Mouse (Mus musculus) heart, embryonic 11.5 days (tissue): ENCODE data around the gene 1110051M20Rik. TPM values are rescaled to one million over a fixed set of nuclear protein-coding genes. Genes with fewer than 3 reads are reported as not detected.
"Not testable (repeated sequence)": the region's sequence is repeated elsewhere in the genome, so short reads cannot be mapped to it uniquely, and the experiment has no call there.

Source experiments
- ATAC-seq: fragments of 200-750 bp; cut with Nextera tagmentation; replicated peaks from 2 replicates; pipeline ENCODE4 v1.8.0; 2017; ENCODE audit warnings: moderate library complexity; ENCODE audit not compliant: insufficient number of reproducible peaks, low FRiP score, low TSS enrichment
- H3K27ac ChIP-seq: fragments of 300-500 bp; sonication (generic); 2 replicates; pipeline ENCODE4 v1.5.1; 2014; ENCODE audit warnings: mild to moderate bottlenecking, low read depth, low read length
- H3K27me3 ChIP-seq: fragments of 300-500 bp; sonication (generic); 2 replicates; pipeline ENCODE4 v1.6.1; 2014; ENCODE audit warnings: mild to moderate bottlenecking, low read length, mixed read lengths; ENCODE audit not compliant: control insufficient read depth, insufficient read depth
- H3K36me3 ChIP-seq: fragments of 300-500 bp; sonication (generic); 2 replicates; pipeline ENCODE4 v1.6.1; 2014; ENCODE audit warnings: mild to moderate bottlenecking, low read length, moderate library complexity, mixed read lengths; ENCODE audit not compliant: control insufficient read depth, insufficient read depth
- H3K4me1 ChIP-seq: fragments of 300-500 bp; sonication (generic); 2 replicates; pipeline ENCODE4 v1.6.1; 2014; ENCODE audit warnings: low read length; ENCODE audit not compliant: control insufficient read depth, insufficient read depth
- H3K4me2 ChIP-seq: fragments of 300-500 bp; sonication (generic); 2 replicates; pipeline ENCODE4 v1.6.1; 2014; ENCODE audit warnings: mild to moderate bottlenecking, moderate library complexity
- H3K4me3 ChIP-seq: fragments of 300-500 bp; sonication (generic); 2 replicates; pipeline ENCODE4 v1.5.1; 2014; ENCODE audit warnings: low read depth, low read length
- H3K9ac ChIP-seq: fragments of 300-500 bp; sonication (generic); 2 replicates; pipeline ENCODE4 v1.6.1; 2014; ENCODE audit warnings: mild to moderate bottlenecking, low read depth, low read length, moderate library complexity
- H3K9me3 ChIP-seq: fragments of 300-500 bp; sonication (generic); replicated peaks from 2 replicates; pipeline ENCODE4 v1.6.1; 2016; ENCODE audit warnings: low read length; ENCODE audit not compliant: control insufficient read depth
- WGBS: fragments of 180-500 bp; shearing (Covaris S2); extraction: QIAGEN DNeasy Blood & Tissue Kit; methylation state at CpG from one replicate; pipeline ENCODE4 v1.1.7; 2014; ENCODE audit not compliant: insufficient replicate concordance; 5-methylcytosine and 5-hydroxymethylcytosine counted together
- polyA plus RNA-seq: library from polyadenylated mRNA; unstranded; fragments of >200 nt; fragmentation: Nextera tagmentation; extraction: Ambion mirVana; gene quantifications from 2 replicates; pipeline ENCODE4 v1.2.1, GENCODE M21; 2014

The 1110051M20Rik gene
- polyA plus RNA-seq: 43.9 and 47.4 TPM in 2 replicates

GRCm38 (mm10) chr2:91444286-91444892, at the start of gene 1110051M20Rik:
1110051M20Rik (minus strand) TSS chr2:91444704.
- Histone ChIP-seq H3K36me3 (no peaks in the 10 kb centered on the region), H3K9ac (peak within 1 kb of the TSS; percentile 66), H3K4me2 (peak within 1 kb of the TSS; percentile 74), H3K27ac (no peak within 1 kb of the TSS), H3K9me3 (no peaks in the 10 kb centered on the region), H3K4me3 (peak within 1 kb of the TSS; percentile 66), H3K27me3 (no peaks in the 10 kb centered on the region), H3K4me1 (no peaks in the 10 kb centered on the region)
- ATAC-seq: peak; percentile 73; the same call in 1 of the 2 replicates
- WGBS: under 1% methylated on average over 19 of the region's 19 CpGs

DNA sequence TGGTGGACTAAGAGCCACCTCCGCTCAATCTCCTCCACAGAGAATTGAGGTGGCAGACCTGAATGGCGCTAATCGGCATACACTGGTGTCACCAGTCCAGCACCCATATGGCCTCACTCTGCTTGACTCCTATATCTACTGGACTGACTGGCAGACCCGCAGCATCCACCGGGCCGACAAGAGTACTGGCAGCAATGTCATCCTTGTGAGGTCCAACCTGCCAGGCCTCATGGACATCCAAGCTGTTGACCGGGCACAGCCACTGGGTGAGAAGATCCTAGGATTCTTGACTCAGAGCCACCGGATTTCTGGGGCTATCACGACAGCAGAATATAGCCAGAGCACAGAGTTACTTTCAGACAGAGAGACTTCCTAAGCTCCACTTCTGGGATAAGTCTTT, 49.5 kb upstream of the 1110051M20Rik start:
- ATAC-seq: no peak
- WGBS: 92% methylated on average over 9 of the region's 9 CpGs
- Histone ChIP-seq H3K4me3 (no peak overlapping the region), H3K27me3 (no peaks in the 10 kb centered on the region), H3K27ac (no peak overlapping the region), H3K36me3 (peaks cover 14% of the 10 kb centered on the region), H3K4me2 (no peak overlapping the region), H3K4me1 (no peaks in the 10 kb centered on the region), H3K9ac (no peak overlapping the region), H3K9me3 (no peaks in the 10 kb centered on the region)

DNA sequence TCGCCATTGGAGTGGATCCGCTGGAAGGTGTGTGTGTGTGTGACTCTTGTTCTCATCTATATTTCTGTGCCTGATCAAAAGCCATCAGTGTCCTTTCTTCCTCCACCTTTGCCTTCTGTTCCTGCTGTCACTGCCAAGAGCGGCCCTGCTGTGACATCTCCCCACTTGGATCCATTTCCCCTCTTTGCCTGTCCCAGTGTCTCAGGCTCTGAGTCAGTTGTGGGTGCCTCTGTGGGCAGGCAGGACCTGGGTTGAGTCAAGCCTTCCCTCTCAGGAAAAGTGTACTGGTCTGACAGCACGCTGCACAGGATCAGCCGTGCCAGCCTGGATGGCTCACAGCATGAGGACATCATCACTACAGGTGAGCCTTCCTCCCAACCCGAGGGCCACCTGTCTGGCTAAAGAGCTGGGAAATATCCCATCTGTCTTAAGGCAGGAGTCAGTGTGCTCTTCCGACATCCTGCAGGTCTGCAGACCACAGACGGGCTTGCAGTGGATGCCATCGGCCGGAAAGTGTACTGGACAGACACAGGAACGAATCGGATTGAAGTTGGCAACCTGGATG, 47.6 kb upstream of the 1110051M20Rik start:
- no peak overlapping the region for H3K27ac ChIP-seq
- H3K9ac ChIP-seq: no peak overlapping the region
- H3K27me3 ChIP-seq: no peaks in the 10 kb centered on the region
- no peaks in the 10 kb centered on the region for H3K4me1 ChIP-seq
- H3K4me2 ChIP-seq: no peak overlapping the region
- ATAC-seq: no peak
- H3K36me3 ChIP-seq: peaks cover 17% of the 10 kb centered on the region
- H3K9me3 ChIP-seq: no peaks in the 10 kb centered on the region
- WGBS: 87% methylated on average over 12 of the region's 12 CpGs
- H3K4me3 ChIP-seq: no peak overlapping the region

DNA sequence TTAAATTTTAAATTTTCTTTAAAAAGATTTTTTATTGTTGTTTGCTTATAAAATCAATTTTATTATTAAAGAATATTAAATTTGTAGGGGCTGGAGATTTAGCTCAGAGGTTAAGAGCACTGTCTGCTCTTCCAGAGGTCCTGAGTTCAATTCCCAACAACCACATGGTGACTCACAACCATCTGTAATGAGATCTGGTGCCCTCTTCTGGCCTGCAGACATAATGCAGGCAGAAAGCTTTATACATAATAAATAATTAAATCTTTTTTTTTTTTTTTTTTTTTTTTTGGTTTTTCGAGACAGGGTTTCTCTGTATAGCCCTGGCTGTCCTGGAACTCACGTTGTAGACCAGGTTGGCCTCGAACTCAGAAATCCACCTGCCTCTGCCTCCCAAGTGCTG, 42.8 kb upstream of the 1110051M20Rik start:
- not testable (repeated sequence) for H3K4me3 ChIP-seq, H3K27me3 ChIP-seq, H3K4me2 ChIP-seq, ATAC-seq, H3K9me3 ChIP-seq, H3K4me1 ChIP-seq, H3K9ac ChIP-seq, H3K27ac ChIP-seq
- 72% methylated on average over 3 of the region's 3 CpGs for WGBS
- peaks cover 22% of the 10 kb centered on the region for H3K36me3 ChIP-seq

- H3K27me3 ChIP-seq: no peaks in the 10 kb centered on the region
- ATAC-seq: no peak
- no peak overlapping the region for H3K4me2 ChIP-seq
- no peak overlapping the region for H3K27ac ChIP-seq
- no peak overlapping the region for H3K4me3 ChIP-seq
- H3K9ac ChIP-seq: no peak overlapping the region
- no peaks in the 10 kb centered on the region for H3K9me3 ChIP-seq
- 62% methylated on average over 6 of the region's 6 CpGs for WGBS
- H3K36me3 ChIP-seq: peaks cover 20% of the 10 kb centered on the region; the same call in 1 of the 2 replicates
- H3K4me1 ChIP-seq: no peaks in the 10 kb centered on the region
These were observed 40.8 kb upstream of the 1110051M20Rik start for GRCm38 (mm10) chr2:91485256-91485655.

GRCm38 (mm10) chr2:91484698-91485097, 40.2 kb upstream of the 1110051M20Rik start:
- H3K27ac ChIP-seq: no peak overlapping the region
- no peak for ATAC-seq
- H3K9me3 ChIP-seq: no peaks in the 10 kb centered on the region
- H3K4me1 ChIP-seq: no peaks in the 10 kb centered on the region
- no peak overlapping the region for H3K9ac ChIP-seq
- no peaks in the 10 kb centered on the region for H3K27me3 ChIP-seq
- WGBS: 79% methylated on average over 4 of the region's 4 CpGs
- H3K36me3 ChIP-seq: peaks cover 20% of the 10 kb centered on the region; the same call in 1 of the 2 replicates
- H3K4me3 ChIP-seq: no peak overlapping the region
- H3K4me2 ChIP-seq: no peak overlapping the region

- no peak for ATAC-seq
These were observed 36.5 kb upstream of the 1110051M20Rik start for GRCm38 (mm10) chr2:91480805-91481514.

DNA sequence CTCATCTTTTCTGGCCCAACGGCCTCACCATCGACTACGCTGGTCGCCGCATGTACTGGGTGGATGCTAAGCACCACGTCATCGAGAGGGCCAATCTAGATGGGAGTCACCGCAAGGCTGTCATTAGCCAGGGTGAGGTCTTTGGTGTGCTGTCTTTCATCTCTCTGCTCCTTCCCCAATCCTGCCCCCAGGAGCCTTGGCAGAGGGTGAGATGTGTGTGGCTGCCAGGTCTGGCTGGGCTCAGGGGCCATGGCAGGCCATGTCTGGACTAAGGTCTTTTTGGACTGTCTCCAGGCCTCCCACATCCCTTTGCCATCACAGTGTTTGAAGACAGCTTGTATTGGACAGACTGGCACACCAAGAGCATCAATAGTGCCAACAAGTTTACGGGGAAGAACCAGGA, 35.9 kb upstream of the 1110051M20Rik start:
- 90% methylated on average over 9 of the region's 9 CpGs for WGBS
- no peak overlapping the region for H3K4me2 ChIP-seq
- no peaks in the 10 kb centered on the region for H3K27me3 ChIP-seq
- H3K9ac ChIP-seq: no peak overlapping the region
- H3K36me3 ChIP-seq: peaks cover 24% of the 10 kb centered on the region
- no peaks in the 10 kb centered on the region for H3K9me3 ChIP-seq
- H3K4me3 ChIP-seq: no peak overlapping the region
- no peak overlapping the region for H3K27ac ChIP-seq
- H3K4me1 ChIP-seq: 0 out of 2 replicates have a peak, but pooled peaks cover 3% of the 10 kb centered on the region
- 0 out of 2 replicates have a peak, but pooled peaks have one; percentile 7 for ATAC-seq

More at GRCm38 (mm10) chr2:91480805-91481514, 36.5 kb upstream of the 1110051M20Rik start:
- H3K9me3 ChIP-seq: no peaks in the 10 kb centered on the region
- H3K4me1 ChIP-seq: 0 out of 2 replicates have a peak, but pooled peaks cover 1% of the 10 kb centered on the region
- H3K27ac ChIP-seq: no peak overlapping the region
- H3K9ac ChIP-seq: no peak overlapping the region
- H3K36me3 ChIP-seq: peaks cover 23% of the 10 kb centered on the region
- WGBS: 67% methylated on average over 6 of the region's 6 CpGs
- H3K27me3 ChIP-seq: no peaks in the 10 kb centered on the region
- H3K4me3 ChIP-seq: no peak overlapping the region
- H3K4me2 ChIP-seq: no peak overlapping the region
